Mouse (Mus musculus): ENCODE results near the gene Sfrp4.
"Not testable (repeated sequence)": the region's sequence is repeated elsewhere in the genome, so short reads cannot be mapped to it uniquely, and the experiment has no call there.

The Sfrp4 gene

GRCm38 (mm10) chr13:19622573-19623227 is at the start of gene Sfrp4:
Gene Sfrp4, plus strand, starts transcription at chr13:19623104.
- DNase-seq (ENCODE audit: low read depth, low spot score), result no peak

DNA sequence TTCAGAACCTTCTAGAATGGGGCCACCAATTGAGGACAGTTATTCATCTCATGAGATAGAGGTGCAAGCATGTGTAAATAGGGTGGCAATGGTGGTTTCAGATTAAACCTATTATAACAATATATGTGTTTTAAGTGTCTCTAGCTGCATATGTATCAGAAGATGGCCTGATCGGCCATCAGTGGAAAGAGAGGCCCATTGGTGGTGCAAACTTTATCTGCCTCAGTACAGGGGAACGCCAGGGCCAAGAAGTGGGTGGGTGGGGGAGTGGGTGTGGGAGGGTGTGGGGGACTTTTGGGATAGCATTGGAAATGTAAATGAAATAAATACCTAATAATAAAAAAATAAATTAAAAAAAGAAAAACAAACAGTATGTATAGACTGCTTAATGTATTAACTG is 48.2 kb upstream of the Sfrp4 start:
- DNase-seq (ENCODE audit: low read depth, low spot score), result not testable (repeated sequence)

- DNase-seq (ENCODE audit: low read depth, low spot score), result no peak
Measured at GRCm38 (mm10) chr13:19575947-19576346, 47.0 kb upstream of the Sfrp4 start.

GRCm38 (mm10) chr13:19590996-19591759 is 31.7 kb upstream of the Sfrp4 start:
- DNase-seq (ENCODE audit: low read depth, low spot score), result no peak

- no peak for DNase-seq (ENCODE audit: low read depth, low spot score)
Measured at GRCm38 (mm10) chr13:19595141-19595540, 27.8 kb upstream of the Sfrp4 start.

DNA sequence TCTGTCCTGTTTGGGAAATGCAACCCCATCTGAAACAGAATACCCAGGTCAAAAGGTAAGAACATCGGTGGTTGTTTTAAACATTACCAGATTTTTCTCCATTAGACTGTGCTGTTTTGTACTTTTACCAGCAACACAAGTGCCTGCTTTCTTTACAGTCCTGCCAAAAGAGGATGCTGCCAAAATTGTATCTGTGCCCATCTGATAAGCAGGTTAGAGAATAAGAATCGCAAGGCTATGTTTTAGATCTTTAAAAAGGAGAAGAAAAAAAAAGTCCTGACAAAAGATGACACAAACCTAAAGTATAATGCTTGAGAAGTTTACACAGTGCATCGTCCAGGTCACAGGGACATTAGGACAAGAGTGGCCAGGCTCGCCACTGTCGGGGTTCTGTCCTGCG is 23.7 kb upstream of the Sfrp4 start:
- DNase-seq (ENCODE audit: low read depth, low spot score), result no peak

GRCm38 (mm10) chr13:19602531-19602930 is 20.4 kb upstream of the Sfrp4 start:
- no peak for DNase-seq (ENCODE audit: low read depth, low spot score)

DNA sequence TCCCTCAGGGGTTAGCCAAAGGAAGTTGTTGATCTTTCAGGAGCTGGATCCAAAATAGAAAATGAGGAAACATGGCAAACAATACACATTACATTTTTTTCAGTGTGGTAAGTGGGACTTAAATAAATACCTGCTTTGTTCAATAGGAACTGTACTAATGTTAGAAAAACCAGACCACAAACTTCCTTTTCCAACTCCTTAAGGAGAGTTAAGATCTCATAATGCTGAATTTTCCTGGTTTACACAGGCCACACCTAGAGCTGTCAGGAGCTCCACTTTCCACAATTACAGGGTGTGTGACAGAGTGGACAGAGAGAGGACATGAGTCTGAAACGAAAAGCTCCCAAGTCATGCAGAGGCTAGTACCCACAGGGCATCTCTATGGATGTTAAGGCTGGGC is 19.2 kb upstream of the Sfrp4 start:
- DNase-seq (ENCODE audit: low read depth, low spot score), result no peak

DNA sequence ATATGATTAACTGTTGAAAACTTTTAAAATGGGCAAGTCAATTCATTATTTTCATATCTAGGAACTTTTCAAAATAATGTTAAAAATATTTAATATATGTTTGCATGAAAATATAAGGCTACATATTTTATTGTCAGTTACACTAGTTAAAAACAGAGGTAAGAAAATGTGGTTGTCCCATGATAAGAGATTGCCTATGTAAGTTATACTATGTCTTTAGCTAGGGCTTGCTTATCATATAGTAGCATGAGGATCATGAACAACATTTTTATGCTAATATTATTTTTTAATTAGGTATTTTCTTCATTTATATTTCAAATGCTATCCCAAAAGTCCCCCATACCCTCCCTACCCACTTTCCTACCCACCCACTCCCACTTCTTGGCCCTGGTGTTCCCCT is 18.0 kb upstream of the Sfrp4 start:
- no peak for DNase-seq (ENCODE audit: low read depth, low spot score)

DNA sequence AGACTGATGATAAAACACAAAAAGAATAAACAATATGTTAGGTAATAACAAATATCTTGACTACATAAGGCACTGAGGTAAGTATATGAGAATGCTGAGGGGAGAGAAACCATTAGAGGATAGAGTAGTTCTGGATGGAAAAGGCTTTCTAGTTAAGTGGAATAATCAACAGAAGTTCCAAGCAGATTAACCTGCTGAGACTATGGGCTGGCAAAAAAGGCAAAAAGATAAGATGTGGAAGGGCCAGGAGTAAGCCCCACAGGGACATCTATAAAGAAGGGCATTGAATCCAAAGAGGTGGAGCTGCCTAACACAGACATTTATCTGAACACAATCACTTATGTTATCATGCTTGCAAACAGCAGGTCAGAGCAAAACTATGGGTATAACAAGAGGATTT is 14.8 kb upstream of the Sfrp4 start:
- DNase-seq (ENCODE audit: low read depth, low spot score), result no peak

DNA sequence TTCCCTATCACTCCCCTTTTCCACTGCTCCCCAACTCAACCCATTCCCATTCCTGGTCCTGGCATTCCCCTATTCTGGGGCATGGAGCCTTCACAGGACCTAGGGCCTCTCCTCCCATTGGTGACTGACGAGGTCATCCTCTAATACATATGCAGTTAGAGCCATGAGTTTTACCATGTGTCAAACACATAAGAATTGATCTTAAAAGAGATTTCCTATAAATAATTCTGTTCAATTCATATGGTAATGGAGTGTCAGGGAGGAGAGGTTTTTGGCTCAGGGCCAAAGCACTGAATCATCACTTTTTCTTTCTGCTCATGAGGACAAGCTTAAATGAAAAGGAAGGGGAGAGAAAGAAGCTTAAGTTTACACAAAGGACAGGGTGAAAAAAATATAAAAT is 10.6 kb upstream of the Sfrp4 start:
- no peak for DNase-seq (ENCODE audit: low read depth, low spot score)

DNA sequence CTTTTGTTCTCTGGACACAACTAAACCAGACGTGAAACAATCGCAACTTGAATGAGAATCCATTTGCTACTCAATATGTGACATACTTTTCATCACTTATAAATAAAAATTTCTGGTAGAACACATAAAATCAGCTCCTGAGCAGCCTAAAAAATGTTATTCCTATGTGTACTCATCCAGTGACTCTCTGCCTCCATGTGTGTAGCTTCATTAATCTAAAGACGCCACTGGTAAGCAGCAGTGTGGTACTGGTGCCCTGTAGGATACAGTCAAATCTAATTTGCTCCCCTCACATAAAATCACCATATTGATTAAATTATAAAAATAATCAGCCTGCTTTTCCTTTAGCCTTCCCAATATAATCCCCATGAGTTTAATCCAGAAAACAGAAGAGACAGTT is 9.9 kb upstream of the Sfrp4 start:
- no peak for DNase-seq (ENCODE audit: low read depth, low spot score)

DNA sequence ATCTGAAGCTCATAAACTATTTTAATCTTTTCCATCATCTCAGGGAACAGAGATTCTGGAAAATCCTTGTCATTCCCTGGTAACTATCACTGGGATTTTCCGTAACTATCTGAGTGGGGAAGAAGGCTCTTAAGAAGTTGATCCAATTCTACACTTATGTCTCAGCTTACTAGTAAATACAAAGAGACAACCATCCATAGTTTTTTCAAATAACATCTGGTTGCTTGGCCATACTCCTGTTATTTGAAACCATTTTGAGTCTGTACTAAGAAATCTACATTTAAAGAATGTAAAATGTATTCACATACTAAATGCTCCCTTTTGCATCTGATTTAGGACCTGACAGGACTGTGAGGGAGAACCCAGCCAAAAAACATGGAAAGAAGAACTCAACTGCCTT is 9.5 kb upstream of the Sfrp4 start:
- DNase-seq (ENCODE audit: low read depth, low spot score), result no peak

GRCm38 (mm10) chr13:19614311-19614710 is 8.6 kb upstream of the Sfrp4 start:
- no peak for DNase-seq (ENCODE audit: low read depth, low spot score)

- no peak for DNase-seq (ENCODE audit: low read depth, low spot score)
Measured at GRCm38 (mm10) chr13:19618081-19618480, 4.8 kb upstream of the Sfrp4 start.

DNA sequence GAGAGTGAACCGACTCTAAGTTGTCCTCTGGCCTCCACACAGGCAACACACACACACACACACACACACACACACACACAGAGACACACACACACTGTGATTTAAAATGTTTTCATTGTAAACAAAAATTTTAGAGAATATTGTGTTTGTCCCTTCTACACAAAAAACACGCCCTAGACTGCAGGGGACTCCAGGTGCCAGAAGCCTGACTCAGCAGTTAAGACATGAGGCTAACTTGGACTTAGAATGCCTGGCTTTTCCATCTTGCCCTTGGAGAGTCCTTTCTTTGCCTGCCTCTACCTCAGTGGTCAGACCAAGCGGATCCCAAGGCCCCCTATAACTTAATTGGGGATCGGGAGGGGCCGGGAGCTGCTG is 4.1 kb upstream of the Sfrp4 start:
- no peak for DNase-seq (ENCODE audit: low read depth, low spot score)

- no peak for DNase-seq (ENCODE audit: low read depth, low spot score)
Measured at GRCm38 (mm10) chr13:19619216-19619927, 3.5 kb upstream of the Sfrp4 start, which contains the start of gene Epdr1. Gene Epdr1, minus strand, starts transcription at chr13:19619927.

DNA sequence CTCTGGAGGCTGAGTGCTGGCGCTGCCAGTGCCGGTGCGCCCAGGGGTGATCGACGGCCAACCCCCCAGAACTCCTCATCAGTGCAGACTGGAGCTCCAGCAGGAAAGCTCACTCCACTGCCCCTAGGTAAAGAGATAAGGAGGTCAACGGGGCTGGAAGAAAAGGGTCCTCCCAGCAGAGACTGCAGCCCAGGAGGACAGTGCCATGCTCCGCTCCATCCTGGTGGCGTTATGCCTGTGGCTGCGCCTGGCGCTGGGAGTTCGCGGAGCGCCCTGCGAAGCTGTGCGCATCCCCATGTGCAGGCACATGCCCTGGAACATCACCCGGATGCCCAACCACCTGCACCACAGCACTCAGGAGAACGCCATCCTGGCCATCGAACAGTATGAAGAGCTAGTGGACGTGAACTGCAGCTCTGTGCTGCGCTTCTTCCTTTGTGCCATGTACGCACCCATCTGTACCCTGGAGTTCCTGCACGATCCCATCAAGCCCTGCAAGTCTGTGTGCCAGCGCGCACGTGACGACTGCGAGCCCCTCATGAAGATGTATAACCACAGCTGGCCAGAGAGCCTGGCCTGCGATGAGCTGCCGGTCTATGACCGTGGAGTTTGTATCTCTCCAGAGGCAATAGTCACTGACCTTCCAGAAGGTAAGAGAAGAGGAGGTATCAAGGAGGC is 463 bp downstream of the Sfrp4 start:
- DNase-seq (ENCODE audit: low read depth, low spot score), result no peak

DNA sequence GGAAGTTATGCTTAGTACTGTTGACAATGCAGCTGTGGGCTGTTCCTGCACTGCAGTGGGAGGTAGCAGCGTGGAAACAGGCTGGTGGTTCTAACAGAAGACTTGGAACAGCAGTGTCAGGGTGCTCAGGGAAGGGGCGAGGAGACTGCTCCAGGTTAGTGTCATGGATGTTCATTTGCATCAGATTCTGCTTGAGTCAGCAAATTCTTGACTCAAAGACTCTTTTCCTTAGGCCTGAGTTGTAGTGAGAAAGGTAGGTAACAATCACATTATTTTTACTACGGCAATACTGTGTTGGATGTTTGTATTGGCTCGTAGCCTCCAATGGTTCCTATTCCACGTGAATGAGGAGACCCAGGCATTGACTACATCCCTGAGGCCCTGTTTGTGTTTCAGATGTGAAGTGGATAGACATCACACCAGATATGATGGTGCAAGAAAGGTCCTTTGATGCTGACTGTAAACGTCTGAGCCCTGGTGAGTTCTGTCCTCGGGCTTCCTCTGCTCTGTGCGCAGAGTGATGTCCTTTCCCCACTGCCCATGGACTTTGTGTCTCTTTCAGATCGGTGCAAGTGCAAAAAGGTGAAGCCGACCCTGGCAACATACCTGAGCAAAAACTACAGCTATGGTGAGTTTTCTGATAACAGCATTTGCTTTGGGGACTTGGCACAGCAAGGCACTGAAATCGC is 1.9 kb downstream of the Sfrp4 start:
- DNase-seq (ENCODE audit: low read depth, low spot score), result no peak

- DNase-seq (ENCODE audit: low read depth, low spot score), result no peak
Measured at GRCm38 (mm10) chr13:19626473-19626872, 3.6 kb downstream of the Sfrp4 start.

Data from brain, embryonic 18.5 days (tissue).